Mouse (Mus musculus): Measurements from ENCODE around the gene Ccnt2.

GRCm38 (mm10) chr1:127729096-127729495, 44.9 kb upstream of the Ccnt2 start, which contains the start of gene Acmsd:
- no peak for TF ChIP-seq CTCF (conservative IDR thresholded peaks at IDR 0.05; ENCODE audit: low read length)
- no peak for TF ChIP-seq NANOG (IDR thresholded peaks at IDR 0.05; ENCODE audit: borderline replicate concordance, low read length)
